ENCODE assay signal across 23 mouse cellular contexts in genomic region chr11:5450701-5451100, GRCm38 (mm10).
"Had no signal": no experiment of that assay in that cellular context is flagged by ENCODE, and none has a peak within 500 bp of the region (broad histone marks: within the 10 kb centered on the region; RNA-seq: fewer than 3 reads in every experiment).

No protein-coding gene starts in this region.

- H3K9me3 ChIP-seq: heart, embryonic 10.5 days; heart, embryonic 12.5 days; hindbrain, embryonic 13.5 days; hindbrain, embryonic 15.5 days; limb, embryonic 12.5 days; limb, embryonic 15.5 days; liver, embryonic 12.5 days had no signal

- H3K27ac ChIP-seq: heart, embryonic 10.5 days; hindbrain, embryonic 13.5 days; hindbrain, embryonic 15.5 days; hindbrain, postnatal 0 days; layer of hippocampus, adult 2 months; limb, embryonic 12.5 days; limb, embryonic 15.5 days; liver, embryonic 12.5 days; liver, embryonic 14.5 days had no signal

- H3K9ac ChIP-seq: heart, embryonic 12.5 days; hindbrain, embryonic 13.5 days; hindbrain, embryonic 15.5 days; limb, embryonic 12.5 days; limb, embryonic 15.5 days; liver, embryonic 12.5 days; liver, embryonic 14.5 days had no signal

- H3K4me3 ChIP-seq: heart, embryonic 10.5 days; heart, embryonic 12.5 days; hindbrain, embryonic 13.5 days; hindbrain, embryonic 15.5 days; layer of hippocampus, adult 2 months; limb, embryonic 12.5 days; limb, embryonic 15.5 days; liver, embryonic 12.5 days had no signal

- DNase-seq: gastrocnemius, postnatal 14 days; gastrocnemius, postnatal 36 days; heart, adult 18-20 months; heart, postnatal 14 days; heart, postnatal 36 days; kidney, adult 11 months; kidney, adult 2 months; kidney, postnatal 10 days; kidney, postnatal 25 days; kidney, postnatal 4 days; layer of hippocampus, postnatal 36 days; left cerebral cortex, postnatal 4 days had no signal

- ATAC-seq: hindbrain, postnatal 0 days; intestine, embryonic 16.5 days; liver, embryonic 12.5 days had no signal

- H3K4me1 ChIP-seq: heart, embryonic 10.5 days; heart, embryonic 12.5 days; hindbrain, embryonic 13.5 days; hindbrain, embryonic 15.5 days; limb, embryonic 12.5 days; limb, embryonic 15.5 days had no signal

- H3K4me2 ChIP-seq: heart, embryonic 12.5 days; hindbrain, embryonic 13.5 days; hindbrain, embryonic 15.5 days; limb, embryonic 12.5 days; limb, embryonic 15.5 days; liver, embryonic 12.5 days had no signal

- H3K27me3 ChIP-seq: hindbrain, embryonic 13.5 days; hindbrain, embryonic 15.5 days; limb, embryonic 12.5 days; limb, embryonic 15.5 days had no signal

- H3K36me3 ChIP-seq: heart, embryonic 10.5 days; heart, embryonic 12.5 days; hindbrain, embryonic 13.5 days; hindbrain, embryonic 15.5 days; limb, embryonic 12.5 days; limb, embryonic 15.5 days; liver, embryonic 12.5 days had no signal
